ENCODE assay signal across 8 mouse cellular contexts in the genomic region with DNA sequence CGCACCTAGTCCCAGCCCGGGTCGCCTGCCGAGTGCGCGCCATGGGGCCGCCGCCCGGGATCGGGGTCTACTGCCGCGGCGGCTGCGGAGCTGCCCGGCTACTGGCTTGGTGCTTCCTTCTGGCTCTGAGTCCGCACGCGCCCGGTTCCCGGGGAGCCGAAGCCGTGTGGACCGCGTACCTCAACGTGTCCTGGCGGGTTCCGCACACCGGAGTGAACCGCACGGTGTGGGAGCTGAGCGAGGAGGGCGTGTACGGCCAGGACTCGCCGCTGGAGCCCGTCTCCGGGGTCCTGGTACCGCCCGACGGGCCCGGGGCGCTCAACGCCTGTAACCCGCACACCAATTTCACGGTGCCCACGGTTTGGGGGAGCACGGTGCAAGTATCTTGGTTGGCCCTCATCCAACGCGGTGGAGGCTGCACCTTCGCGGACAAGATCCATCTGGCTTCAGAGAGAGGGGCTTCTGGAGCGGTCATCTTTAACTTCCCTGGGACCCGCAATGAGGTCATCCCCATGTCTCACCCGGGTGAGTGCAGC. TPM values are rescaled to one million over a fixed set of nuclear protein-coding genes. Genes with fewer than 3 reads are reported as not detected.
DNase-seq lines count a peak whose midpoint lies in the region; ATAC-seq and TF ChIP-seq lines count a peak whose summit lies in the region.

No protein-coding gene starts in this region.

- WGBS in forebrain, embryonic 13.5 days = 23% methylated on average over 40 of the region's 54 CpGs
- WGBS in intestine, postnatal 0 days = 19% methylated on average over 54 of the region's 54 CpGs
- 27% methylated on average over 54 of the region's 54 CpGs for WGBS in midbrain, embryonic 10.5 days

- intact Hi-C loops in left cerebral cortex, adult 2 months (cut with DNase I) = loop anchor here (2.0 kb wide), 1 partner anchor 74 kb away; the partner anchor contains the start of gene Tbc1d8b

- ATAC-seq in forebrain, embryonic 13.5 days = peak; percentile 87
- peak; percentile 60 for ATAC-seq in intestine, postnatal 0 days
- no peak for ATAC-seq in erythroid progenitor cell, adult 5-6 weeks (replicated peaks; ENCODE audit: low FRiP score, poor library complexity, severe bottlenecking)

- no peak for DNase-seq in left cerebral cortex, adult 2 months (ENCODE audit: extremely low spot score in 1 of 2, low spot score in 2 of 2)
- DNase-seq in left cerebral cortex, adult 11 months (ENCODE audit: low spot score) = no peak
- DNase-seq in midbrain, embryonic 10.5 days (ENCODE audit: low spot score) = no peak
- no peak for DNase-seq in layer of hippocampus, adult 9-10 months (ENCODE audit: low spot score)

- TF ChIP-seq POLR2A in bone marrow macrophage, adult 2 months (IDR thresholded peaks at IDR 0.05; ENCODE audit: borderline replicate concordance, low read depth, low read length) = no peak

- H3K4me1 ChIP-seq in bone marrow macrophage, adult 2 months (ENCODE audit: control insufficient read depth, insufficient read depth, low read length) = peaks cover 10% of the 10 kb centered on the region; the same call in 1 of the 2 replicates
- no peaks in the 10 kb centered on the region for H3K4me1 ChIP-seq in forebrain, embryonic 13.5 days
- no peaks in the 10 kb centered on the region for H3K4me1 ChIP-seq in intestine, postnatal 0 days (replicated peaks; ENCODE audit: control insufficient read depth, insufficient read depth, low read length)
- 0 out of 2 replicates have a peak, but pooled peaks cover 6% of the 10 kb centered on the region for H3K4me1 ChIP-seq in midbrain, embryonic 10.5 days

- H3K4me2 ChIP-seq in forebrain, embryonic 13.5 days = peak overlapping the region; percentile 70
- H3K4me2 ChIP-seq in intestine, postnatal 0 days (replicated peaks; ENCODE audit: low read depth) = peak overlapping the region; percentile 69

- H3K9me3 ChIP-seq in forebrain, embryonic 13.5 days (replicated peaks) = no peaks in the 10 kb centered on the region
- no peaks in the 10 kb centered on the region for H3K9me3 ChIP-seq in intestine, postnatal 0 days (ENCODE audit: control insufficient read depth)
- H3K9me3 ChIP-seq in midbrain, embryonic 10.5 days (replicated peaks) = 0 out of 2 replicates have a peak, but pooled peaks cover 5% of the 10 kb centered on the region

- H3K4me3 ChIP-seq in left cerebral cortex, adult 2 months = peak overlapping the region; percentile 65
- H3K4me3 ChIP-seq in bone marrow macrophage, adult 2 months (ENCODE audit: insufficient read depth, low read length) = peak overlapping the region; percentile 92
- peak overlapping the region; percentile 56 for H3K4me3 ChIP-seq in forebrain, embryonic 13.5 days
- H3K4me3 ChIP-seq in intestine, postnatal 0 days (ENCODE audit: low read depth, low read length) = peak overlapping the region; percentile 60
- peak overlapping the region; percentile 66 for H3K4me3 ChIP-seq in midbrain, embryonic 10.5 days

- H3K9ac ChIP-seq in forebrain, embryonic 13.5 days = peak overlapping the region; percentile 67
- H3K9ac ChIP-seq in intestine, postnatal 0 days (ENCODE audit: low read depth, low read length) = peak overlapping the region; percentile 65

- H3K27ac ChIP-seq in left cerebral cortex, adult 2 months = peak overlapping the region; percentile 66
- peak overlapping the region; percentile 57 for H3K27ac ChIP-seq in bone marrow macrophage, adult 2 months (ENCODE audit: insufficient read depth, low read depth, low read length)
- H3K27ac ChIP-seq in forebrain, embryonic 13.5 days = no peak overlapping the region
- peak overlapping the region; percentile 85 for H3K27ac ChIP-seq in intestine, postnatal 0 days (ENCODE audit: low read depth, low read length)
- peak overlapping the region; percentile 63; the same call in 1 of the 2 replicates for H3K27ac ChIP-seq in midbrain, embryonic 10.5 days (replicated peaks)

- no peak for TF ChIP-seq CTCF in left cerebral cortex, adult 2 months (IDR thresholded peaks at IDR 0.05)
- no peak for TF ChIP-seq CTCF in bone marrow macrophage, adult 2 months (IDR thresholded peaks at IDR 0.05; ENCODE audit: low read depth, low read length)
- no peak for TF ChIP-seq CTCF in intestine, postnatal 0 days (IDR thresholded peaks at IDR 0.05; ENCODE audit: low read depth)

- peaks cover 14% of the 10 kb centered on the region; the same call in 1 of the 2 replicates for H3K27me3 ChIP-seq in forebrain, embryonic 13.5 days
- H3K27me3 ChIP-seq in intestine, postnatal 0 days (replicated peaks; ENCODE audit: control insufficient read depth, insufficient read depth, low read length) = no peaks in the 10 kb centered on the region
- peaks cover 84% of the 10 kb centered on the region for H3K27me3 ChIP-seq in midbrain, embryonic 10.5 days (ENCODE audit: low read depth, poor library complexity, severe bottlenecking)

- no peaks in the 10 kb centered on the region for H3K36me3 ChIP-seq in forebrain, embryonic 13.5 days (ENCODE audit: poor library complexity, severe bottlenecking)
- no peaks in the 10 kb centered on the region for H3K36me3 ChIP-seq in intestine, postnatal 0 days (ENCODE audit: control insufficient read depth, insufficient read depth)
- H3K36me3 ChIP-seq in midbrain, embryonic 10.5 days = no peaks in the 10 kb centered on the region

RNA-seq across cellular contexts. Expression of gene Rnf128, which starts 47.7 kb away (rescaled TPM):
- total RNA-seq in left cerebral cortex, adult 2 months (2021) = 10 to 100 TPM; 12.4 to 15.1 TPM
- 96.4 and 98.2 TPM in 2 replicates for polyA plus RNA-seq in bone marrow macrophage, adult 2 months (2012; ENCODE audit: insufficient read depth, insufficient read length, missing spikeins)
- polyA plus RNA-seq in forebrain, embryonic 13.5 days (2015; fragmentation: Nextera tagmentation; extraction: Ambion mirVana) = 1.1 and 1.5 TPM in 2 replicates
- polyA plus RNA-seq in intestine, postnatal 0 days (2015; fragmentation: Nextera tagmentation; extraction: Ambion mirVana) = 273 and 282 TPM in 2 replicates
- 0.90 and 0.99 TPM in 2 replicates for polyA plus RNA-seq in midbrain, embryonic 10.5 days (2016; fragmentation: Nextera tagmentation; extraction: Ambion mirVana)
- total RNA-seq in erythroid progenitor cell, adult 5-6 weeks (2015; ENCODE audit: low replicate concordance) = 2.9 TPM in 1 of 2 replicates, not detected in the other
- total RNA-seq in erythroid progenitor cell, adult 5-6 weeks (2017; ENCODE audit: low replicate concordance) = 1.7 TPM in 1 of 2 replicates, not detected in the other

Comparison
In these comparisons a context has a peak if more than half of its experiments do, and no peak if none do; other contexts are left out.
1. RNA of gene Rnf128, which starts 47.7 kb away (polyA plus RNA-seq): 273 to 282 TPM in intestine, postnatal 0 days and 96.4 to 98.2 TPM in bone marrow macrophage, adult 2 months; 1.1 to 1.5 TPM in forebrain, embryonic 13.5 days and 0.90 to 0.99 TPM in midbrain, embryonic 10.5 days; every median in the first group is over 10 times any median in the second.
2. Peak in every context shown above with its lines, with median percentiles within 50 percentile points of each other: H3K4me3 ChIP-seq.